Mouse (Mus musculus) embryonic fibroblast, embryonic 13.5 days (primary cell): Measurements from ENCODE around the gene Trim59. TPM values are rescaled to one million over a fixed set of nuclear protein-coding genes. Genes with fewer than 3 reads are reported as not detected.
A peak's percentile ranks its signal among the peaks of the same experiment; 100 is the strongest.

Experiments
- H3K27ac ChIP-seq: 2 replicates; pipeline ENCODE4 v1.5.1; 2012; ENCODE audit warnings: low read length, control low read depth, inconsistent platforms; ENCODE audit not compliant: insufficient read depth
- H3K4me1 ChIP-seq: 2 replicates; pipeline ENCODE4 v1.6.1; 2011; ENCODE audit warnings: low read length; ENCODE audit not compliant: control insufficient read depth, insufficient read depth
- H3K4me3 ChIP-seq: 2 replicates; pipeline ENCODE4 v1.5.1; 2011; ENCODE audit warnings: mild to moderate bottlenecking, control low read depth, low read length; ENCODE audit not compliant: insufficient read depth
- CTCF ChIP-seq: IDR thresholded peaks from 2 replicates; pipeline ENCODE4 v1.5.1; 2011; ENCODE audit warnings: mild to moderate bottlenecking, control low read depth, low read length, moderate library complexity, borderline replicate concordance; ENCODE audit not compliant: insufficient read depth
- POLR2A ChIP-seq: IDR thresholded peaks from 2 replicates; pipeline ENCODE4 v1.6.1; 2011; ENCODE audit warnings: low read depth, mild to moderate bottlenecking, control low read depth, low read length, moderate library complexity
- polyA plus RNA-seq: library from polyadenylated mRNA; stranded (reverse); fragments of >200 nt; gene quantifications from 2 replicates; pipeline ENCODE4 v1.2.4, GENCODE M21; 2011; ENCODE audit warnings: low read depth; ENCODE audit not compliant: missing spikeins, insufficient read length

Trim59 gene
- 55.2 and 77.8 TPM in 2 replicates for polyA plus RNA-seq

DNA sequence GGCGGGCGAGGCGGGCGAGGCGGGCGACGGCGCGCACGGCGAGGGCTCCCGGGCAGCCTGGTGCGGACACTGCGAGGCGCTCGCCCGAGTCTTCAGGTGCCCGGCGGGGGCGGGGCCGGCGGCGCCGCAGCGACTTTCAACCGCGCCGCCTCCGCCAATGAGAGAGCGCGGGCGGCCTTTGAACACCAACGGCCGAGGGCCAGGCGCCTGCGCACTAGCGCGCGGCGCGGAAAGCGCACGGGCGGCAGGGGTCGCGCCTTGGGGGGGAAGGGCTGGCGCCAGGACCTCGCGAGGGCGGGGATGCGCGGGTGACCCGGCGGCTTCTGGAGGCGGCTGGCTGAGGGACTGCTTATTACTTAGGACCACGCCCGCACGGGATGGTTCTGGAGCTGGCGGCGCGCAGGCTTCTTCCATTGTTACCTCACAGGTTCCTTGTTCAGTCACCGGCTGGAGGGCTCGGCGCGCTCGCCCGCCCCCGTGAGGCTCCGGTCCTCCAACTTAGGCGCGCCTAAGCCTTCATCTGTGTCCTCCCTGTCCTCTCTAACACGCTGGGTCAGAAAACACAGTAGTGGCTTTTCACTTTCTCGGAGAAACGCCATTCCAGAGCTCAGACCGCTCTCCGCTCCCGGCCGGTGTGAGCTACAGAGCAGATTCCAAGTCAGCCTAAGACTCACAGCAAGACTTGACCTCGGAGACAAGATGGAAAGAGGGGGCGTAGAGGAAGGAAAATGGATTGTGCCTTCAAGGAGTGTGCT, at the start of gene Trim59:
Gene Trim59, minus strand, starts transcription at position 111 of the 755 bp plus-strand sequence.
- Histone ChIP-seq H3K4me1 (peaks cover 12% of the 10 kb centered on the region), H3K4me3 (peak within 1 kb of the TSS; percentile 100), H3K27ac (peak within 1 kb of the TSS; percentile 86)
- TF ChIP-seq CTCF (no peak), POLR2A (peak; percentile 62; the same call in 1 of the 2 replicates)

DNA sequence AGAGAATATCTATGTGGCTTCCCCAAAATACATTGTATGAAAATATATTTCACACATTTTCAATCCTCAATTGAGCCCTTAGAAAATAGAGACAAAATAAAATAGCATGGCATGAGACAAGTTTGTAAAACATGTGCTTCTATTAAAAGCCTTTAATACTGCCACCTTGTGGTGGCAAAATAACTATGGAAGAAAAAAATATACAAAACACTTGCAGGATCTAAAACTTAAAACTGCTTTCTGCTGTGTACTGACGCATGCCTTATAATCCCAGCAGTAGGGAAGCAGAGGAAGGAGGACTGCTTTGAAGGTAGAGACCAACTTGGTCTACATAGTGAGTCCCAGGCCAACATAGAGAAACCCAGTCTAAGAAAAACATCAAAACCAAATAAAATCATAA, 19.4 kb upstream of the Trim59 start:
- Histone ChIP-seq H3K27ac (no peak overlapping the region), H3K4me3 (no peak overlapping the region), H3K4me1 (no peaks in the 10 kb centered on the region)
- TF ChIP-seq POLR2A: no peak
- no peak for TF ChIP-seq CTCF

DNA sequence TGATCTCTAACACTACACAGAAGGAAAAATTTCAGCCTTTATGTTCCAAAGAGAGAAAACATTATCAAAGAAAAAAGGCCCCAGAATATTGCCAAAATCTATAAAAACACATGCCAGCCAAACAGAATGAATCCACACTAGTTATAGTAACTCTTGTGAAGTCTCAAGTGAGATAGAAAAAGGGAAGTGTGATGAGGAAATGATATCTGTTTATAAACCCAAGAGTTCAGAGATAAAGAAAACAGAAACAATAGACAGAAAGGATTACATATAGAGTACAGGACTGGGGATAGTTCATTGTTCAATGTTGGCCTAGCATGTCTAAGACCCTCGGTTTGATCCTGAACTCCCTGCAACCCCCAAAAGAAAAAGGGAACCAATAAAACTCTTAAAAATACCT, 18.2 kb upstream of the Trim59 start:
- H3K4me1 ChIP-seq: no peaks in the 10 kb centered on the region
- H3K4me3 ChIP-seq: no peak overlapping the region
- TF ChIP-seq CTCF (no peak), POLR2A (no peak)
- no peak overlapping the region for H3K27ac ChIP-seq

DNA sequence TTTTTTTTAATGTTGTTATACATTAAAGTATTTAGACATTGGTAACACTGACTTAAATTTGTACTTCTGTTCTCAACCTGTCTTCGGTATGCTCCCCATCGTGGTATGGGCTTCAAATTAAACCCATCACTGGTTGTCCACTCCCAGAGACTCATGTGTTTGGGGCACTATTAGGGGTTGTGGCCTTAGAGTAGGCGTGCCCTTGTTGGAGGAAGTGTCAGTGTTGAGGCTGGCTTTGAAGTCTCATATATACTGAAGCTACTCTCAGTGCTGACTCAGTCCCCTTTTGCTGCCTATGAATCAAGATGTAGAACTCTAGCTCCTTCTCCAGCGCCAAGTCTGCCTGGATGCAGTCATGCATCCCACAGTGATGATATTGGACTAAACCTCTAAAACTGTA, 16.1 kb upstream of the Trim59 start:
- no peak overlapping the region for H3K4me3 ChIP-seq
- no peak for TF ChIP-seq POLR2A
- TF ChIP-seq CTCF: no peak
- no peaks in the 10 kb centered on the region for H3K4me1 ChIP-seq
- H3K27ac ChIP-seq: no peak overlapping the region

DNA sequence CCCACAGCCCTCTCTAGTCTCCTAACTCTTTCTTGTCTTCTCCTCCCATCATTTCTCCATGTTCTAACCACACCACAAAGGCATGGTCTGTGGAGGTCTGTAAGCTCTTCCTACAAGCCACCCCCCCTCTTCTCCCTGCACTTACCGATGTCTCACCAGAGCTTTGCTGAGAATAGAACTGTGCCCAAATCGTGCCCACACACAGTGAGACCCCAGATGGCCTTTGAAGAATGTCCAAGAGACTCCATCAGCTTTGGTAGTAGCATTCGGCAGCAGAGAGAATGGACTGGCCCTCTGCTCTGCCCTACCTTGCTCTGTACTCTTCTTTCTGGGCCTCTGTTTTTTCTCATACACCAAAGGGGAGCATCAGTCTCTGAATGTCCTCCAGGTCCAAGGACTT, 11.3 kb upstream of the Trim59 start:
- no peak overlapping the region for H3K4me3 ChIP-seq
- H3K27ac ChIP-seq: no peak overlapping the region
- TF ChIP-seq CTCF (no peak), POLR2A (no peak)
- H3K4me1 ChIP-seq: no peaks in the 10 kb centered on the region

DNA sequence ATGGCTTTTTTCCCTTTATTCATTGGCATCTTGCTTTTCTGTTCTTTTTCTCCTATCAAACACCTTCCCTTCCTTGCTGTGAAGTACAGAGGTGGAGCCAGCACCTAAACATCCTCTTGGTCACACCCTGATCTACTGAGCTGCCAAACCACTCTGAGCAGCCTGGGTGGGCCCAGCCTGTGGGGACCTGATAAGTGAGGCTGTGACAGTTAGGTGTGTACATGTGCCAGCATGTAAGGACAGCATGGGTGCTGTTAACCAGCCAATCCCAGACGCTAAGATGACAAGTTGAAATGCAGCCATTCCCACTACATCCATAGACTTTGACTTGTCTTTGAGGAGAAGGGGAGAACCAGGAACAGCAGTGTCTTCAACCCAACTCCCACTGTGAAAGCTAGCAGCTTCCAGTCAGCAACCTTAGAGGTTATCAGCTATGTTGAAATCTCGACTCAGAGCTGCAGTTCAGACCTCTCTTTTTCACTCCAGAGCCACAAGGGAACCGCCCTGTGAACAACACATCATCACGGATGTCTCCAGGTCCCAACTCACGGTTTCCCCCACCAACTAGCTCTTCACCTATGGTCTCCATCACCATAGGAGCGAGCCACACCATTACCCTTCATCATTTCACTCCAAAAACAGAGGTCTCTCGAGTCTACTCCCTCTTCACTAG, 10.3 kb upstream of the Trim59 start:
- Histone ChIP-seq H3K4me3 (no peak overlapping the region), H3K27ac (no peak overlapping the region), H3K4me1 (no peaks in the 10 kb centered on the region)
- no peak for TF ChIP-seq CTCF
- TF ChIP-seq POLR2A: no peak

DNA sequence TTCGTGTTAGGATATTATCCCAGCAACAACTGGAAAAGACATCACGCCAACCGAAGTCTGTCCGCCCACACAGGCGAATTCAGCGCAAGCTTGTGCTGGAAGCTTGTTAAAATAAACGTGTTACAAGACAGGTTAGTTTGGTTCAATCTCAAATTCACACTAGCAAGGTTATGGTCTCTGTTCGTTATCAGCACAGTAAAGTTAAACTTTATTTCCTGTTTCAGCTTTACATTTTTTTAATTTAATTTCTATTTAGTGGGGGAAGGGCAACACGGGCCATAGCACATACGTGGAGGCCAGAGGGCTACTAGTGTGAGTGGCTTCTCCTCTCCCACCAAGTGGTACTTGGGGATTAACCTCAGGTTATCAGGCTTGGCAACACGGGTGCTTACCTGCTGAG, 7.3 kb upstream of the Trim59 start:
- TF ChIP-seq POLR2A (no peak), CTCF (no peak)
- H3K27ac ChIP-seq: no peak overlapping the region
- no peak overlapping the region for H3K4me3 ChIP-seq
- H3K4me1 ChIP-seq: peaks cover 8% of the 10 kb centered on the region

DNA sequence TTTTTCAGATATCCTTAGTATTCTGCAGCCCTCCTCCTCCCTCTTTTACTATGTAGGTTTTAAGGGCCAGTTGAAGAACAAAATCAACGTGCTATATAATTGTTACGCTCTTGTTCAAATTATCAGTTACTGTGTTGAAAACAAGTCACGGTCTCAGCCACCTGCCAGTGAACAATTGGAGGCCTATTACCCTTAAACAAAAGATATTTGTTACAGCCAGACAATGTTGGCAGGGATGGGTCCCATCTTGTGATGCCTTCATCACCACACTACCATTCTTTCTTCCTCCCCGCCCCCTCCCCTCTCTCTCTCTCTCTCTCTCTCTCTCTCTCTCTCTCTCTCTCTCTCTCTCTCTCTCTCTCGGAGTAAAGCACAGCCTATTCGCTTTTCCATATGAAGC, 4.5 kb upstream of the Trim59 start:
- TF ChIP-seq POLR2A: no peak
- no peak for TF ChIP-seq CTCF
- no peak overlapping the region for H3K4me3 ChIP-seq
- no peak overlapping the region for H3K27ac ChIP-seq
- peaks cover 12% of the 10 kb centered on the region for H3K4me1 ChIP-seq

DNA sequence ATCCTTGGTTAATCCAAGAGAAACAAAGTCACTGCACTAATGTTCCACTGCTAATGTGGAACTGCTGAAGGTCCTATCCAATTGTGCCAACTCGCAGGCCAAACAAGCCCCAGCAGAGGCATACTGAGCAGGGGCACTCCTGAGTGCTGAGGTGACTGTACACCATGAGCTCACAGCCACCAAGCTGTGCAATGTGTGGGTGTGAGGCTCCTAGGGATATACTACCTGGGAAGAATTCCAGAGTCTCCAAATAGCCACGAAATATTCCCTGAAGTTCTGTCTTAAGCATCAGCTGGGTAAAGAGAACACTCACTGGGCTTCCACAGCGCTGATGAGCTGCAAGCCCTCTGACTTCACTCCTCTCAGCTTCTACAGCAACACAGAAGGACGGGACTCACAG, 3.1 kb upstream of the Trim59 start:
- no peak overlapping the region for H3K4me3 ChIP-seq
- H3K4me1 ChIP-seq: peaks cover 12% of the 10 kb centered on the region
- TF ChIP-seq CTCF (no peak), POLR2A (no peak)
- peak overlapping the region; percentile 86 for H3K27ac ChIP-seq

DNA sequence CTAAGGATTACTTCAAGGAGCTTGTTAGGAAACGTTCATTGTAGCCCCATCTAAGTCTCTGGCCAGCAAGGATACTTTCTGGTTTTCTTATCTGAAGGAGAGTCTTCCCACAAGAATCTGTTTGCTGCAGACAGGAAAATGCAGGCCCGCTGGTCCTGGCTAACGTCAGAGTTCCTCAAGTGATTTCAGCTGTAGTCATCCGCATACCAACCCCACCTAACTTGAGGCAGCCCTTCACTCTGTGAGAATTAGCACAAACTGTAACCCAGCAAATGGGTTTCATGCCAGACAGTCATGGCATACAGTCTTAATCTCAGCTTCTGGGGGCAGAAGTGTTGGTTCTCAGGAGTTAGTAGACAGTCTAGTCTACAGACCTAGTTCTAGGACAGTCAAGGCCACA, 2.0 kb upstream of the Trim59 start:
- Histone ChIP-seq H3K27ac (peak overlapping the region; percentile 86), H3K4me3 (no peak overlapping the region), H3K4me1 (peaks cover 12% of the 10 kb centered on the region)
- TF ChIP-seq CTCF: no peak
- peak; percentile 39; the same call in 1 of the 2 replicates for TF ChIP-seq POLR2A
